Mouse (Mus musculus) ES-E14 (cell line): ENCODE results near the gene Spg20. TPM values are rescaled to one million over a fixed set of nuclear protein-coding genes. Genes with fewer than 3 reads are reported as not detected.

Experiments
- DNase-seq: peaks from one replicate; pipeline ENCODE4 v3.0.0-alpha.2; 2013; ENCODE audit warnings: low read depth, low spot score
- H3K27ac ChIP-seq: 2 replicates; pipeline ENCODE4 v1.5.1; 2012; ENCODE audit warnings: low read depth, mild to moderate bottlenecking, low read length, moderate library complexity, mixed read lengths; ENCODE audit not compliant: poor library complexity, insufficient read depth, severe bottlenecking
- H3K36me3 ChIP-seq: 2 replicates; pipeline ENCODE4 v1.6.1; 2012; ENCODE audit warnings: mild to moderate bottlenecking, low read length, moderate library complexity, mixed read lengths; ENCODE audit not compliant: control insufficient read depth, poor library complexity, insufficient read depth, severe bottlenecking
- H3K4me1 ChIP-seq, 2 experiments: fragments of 150-350 bp in 1 of 2; sonication (generic) in 1 of 2; 2 replicates each; pipeline ENCODE4 v1.6.1; 2012; ENCODE audit warnings: low read length in 2 of 2, mild to moderate bottlenecking in 1 of 2, mixed read lengths in 1 of 2; ENCODE audit not compliant: control insufficient read depth in 2 of 2, insufficient read depth in 2 of 2, poor library complexity in 1 of 2
- H3K4me3 ChIP-seq, 2 experiments: fragments of 150-350 bp in 1 of 2; sonication (generic) in 1 of 2; 2 replicates each; pipeline ENCODE4 v1.5.1; 2012; ENCODE audit warnings: low read length in 2 of 2, low read depth in 1 of 2, mild to moderate bottlenecking in 1 of 2, mixed read lengths in 1 of 2; ENCODE audit not compliant: insufficient read depth in 1 of 2, poor library complexity in 1 of 2, severe bottlenecking in 1 of 2
- H3K9ac ChIP-seq: 2 replicates; pipeline ENCODE4 v1.6.1; 2012; ENCODE audit warnings: low read depth, mild to moderate bottlenecking, low read length, mixed read lengths; ENCODE audit not compliant: poor library complexity, insufficient read depth, severe bottlenecking
- H3K9me3 ChIP-seq: fragments of 150-350 bp; sonication (generic); 2 replicates; pipeline ENCODE4 v1.6.1; 2012; ENCODE audit warnings: low read depth, mild to moderate bottlenecking, low read length; ENCODE audit not compliant: control insufficient read depth, insufficient read depth
- CHD2 ChIP-seq: IDR thresholded peaks from 2 replicates; pipeline ENCODE4 v1.6.1; 2014; ENCODE audit warnings: mild to moderate bottlenecking, low read depth, low read length, inconsistent platforms
- HCFC1 ChIP-seq: IDR thresholded peaks from 2 replicates; pipeline ENCODE4 v1.6.1; 2012; ENCODE audit warnings: low read length, inconsistent platforms, borderline replicate concordance; ENCODE audit not compliant: insufficient read depth
- MAFK ChIP-seq: IDR thresholded peaks from 2 replicates; pipeline ENCODE4 v1.6.1; 2014; ENCODE audit warnings: mild to moderate bottlenecking, low read depth, low read length, inconsistent platforms; ENCODE audit not compliant: insufficient read depth
- ZC3H11A ChIP-seq: IDR thresholded peaks from 2 replicates; pipeline ENCODE4 v1.6.1; 2012; ENCODE audit warnings: low read depth, mild to moderate bottlenecking, inconsistent platforms, low read length, borderline replicate concordance
- ZNF384 ChIP-seq: IDR thresholded peaks from 2 replicates; pipeline ENCODE4 v1.6.1; 2012; ENCODE audit warnings: low read depth, low read length, inconsistent platforms
- in situ Hi-C, 2 experiments: fragments of 600-800 bp; cut with MboI; formaldehyde crosslinking; loops; one replicate each; pipeline ENCODE4 v1.15.1; 2025; ENCODE audit warnings: low sequenced_read_pairs in 2 of 2, inconsistent platforms in 1 of 2; ENCODE audit not compliant: unreplicated experiment in 2 of 2
- total RNA-seq: library from RNA; depleted of rRNA; stranded (reverse); fragments of 300-350 nt; gene quantifications from 2 replicates; pipeline ENCODE4 v1.2.3, GENCODE M21; 2012; rRNA removed

The Spg20 gene
- total RNA-seq = 7.6 and 12.8 TPM in 2 replicates

DNA sequence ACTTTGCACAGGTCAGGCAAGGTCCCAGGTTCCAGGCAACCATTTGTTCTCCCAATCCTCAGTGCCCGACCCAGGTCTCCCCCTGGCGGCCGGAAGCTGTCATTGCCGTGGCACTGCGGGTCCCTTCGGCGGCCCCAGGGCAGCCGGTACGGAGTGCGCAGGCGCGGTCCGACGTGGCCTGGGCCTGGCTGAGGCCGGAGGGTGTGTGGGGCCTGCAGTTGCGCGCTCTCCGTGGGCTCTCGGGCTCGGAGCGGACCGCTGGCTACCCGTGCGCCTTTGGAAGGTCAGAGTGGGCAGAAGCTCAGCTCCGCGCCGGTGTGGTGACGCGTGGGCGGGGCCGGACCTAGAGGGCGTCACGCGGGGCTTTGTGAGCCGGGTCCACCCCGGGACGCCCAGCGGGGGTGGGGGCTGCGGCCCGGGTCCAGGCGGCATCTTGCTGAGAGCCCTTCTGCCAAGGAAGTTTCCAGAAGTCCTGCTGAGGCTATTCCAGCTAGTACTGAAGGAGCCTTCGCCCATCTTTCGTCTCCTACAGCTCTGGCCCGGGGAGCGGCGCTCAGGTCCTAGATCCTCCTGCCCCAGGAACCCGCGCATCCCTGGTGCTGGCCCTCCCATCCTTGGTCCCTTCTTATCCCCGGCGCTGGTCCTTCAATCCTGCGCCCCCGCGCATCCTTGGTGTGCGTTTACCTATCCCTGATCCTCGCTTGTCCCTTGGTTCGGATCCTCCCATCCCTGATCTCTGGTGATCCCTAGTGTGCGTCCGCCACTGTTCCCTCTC lies at the start of gene Spg20:
TSS of gene Spg20 (plus strand) at position 174 of the 775 bp plus-strand sequence.
- Histone ChIP-seq H3K9ac (peak within 1 kb of the TSS; percentile 77), H3K36me3 (no peaks in the 10 kb centered on the region), H3K27ac (no peak within 1 kb of the TSS), H3K9me3 (no peaks in the 10 kb centered on the region), H3K4me1 (no peaks in the 10 kb centered on the region), H3K4me3 (peak within 1 kb of the TSS; percentile 69 to 81)
- TF ChIP-seq CHD2 (no peak), ZC3H11A (no peak), MAFK (no peak), ZNF384 (no peak), HCFC1 (peak; percentile 33; the same call in 1 of the 2 replicates)
- peak; percentile 75 for DNase-seq
- in situ Hi-C loops = no loop called here

DNA sequence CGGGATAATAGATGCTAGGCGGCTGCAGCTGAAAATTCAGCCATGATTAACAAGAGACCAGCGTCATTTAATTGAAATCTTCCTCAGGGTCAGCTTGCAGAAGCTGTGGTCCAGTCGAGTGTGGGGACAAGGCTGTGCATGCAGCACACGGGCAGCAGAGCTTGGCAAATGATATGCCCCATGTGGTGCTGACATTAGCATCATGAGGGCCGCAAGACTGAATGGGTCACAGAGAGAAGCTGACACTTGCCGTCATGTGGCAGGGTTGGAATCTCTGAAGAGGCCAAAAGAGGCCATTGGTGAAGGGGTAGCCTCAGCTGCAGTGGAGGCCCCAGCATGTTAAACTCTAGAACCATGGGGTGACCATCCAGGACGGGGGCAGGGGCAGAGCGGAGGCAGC lies 49.3 kb upstream of the Spg20 start:
- Histone ChIP-seq H3K36me3 (no peaks in the 10 kb centered on the region), H3K9ac (no peak overlapping the region), H3K9me3 (no peaks in the 10 kb centered on the region), H3K4me1 (no peaks in the 10 kb centered on the region), H3K4me3 (no peak overlapping the region), H3K27ac (no peak overlapping the region)
- in situ Hi-C loops = loop anchor here in 1 of 2 experiments (25.0 kb wide), 1 partner anchor 250 kb away; the partner anchor contains the start of gene Rfxap
- no peak for DNase-seq
- TF ChIP-seq CHD2 = no peak
- no peak for TF ChIP-seq HCFC1

DNA sequence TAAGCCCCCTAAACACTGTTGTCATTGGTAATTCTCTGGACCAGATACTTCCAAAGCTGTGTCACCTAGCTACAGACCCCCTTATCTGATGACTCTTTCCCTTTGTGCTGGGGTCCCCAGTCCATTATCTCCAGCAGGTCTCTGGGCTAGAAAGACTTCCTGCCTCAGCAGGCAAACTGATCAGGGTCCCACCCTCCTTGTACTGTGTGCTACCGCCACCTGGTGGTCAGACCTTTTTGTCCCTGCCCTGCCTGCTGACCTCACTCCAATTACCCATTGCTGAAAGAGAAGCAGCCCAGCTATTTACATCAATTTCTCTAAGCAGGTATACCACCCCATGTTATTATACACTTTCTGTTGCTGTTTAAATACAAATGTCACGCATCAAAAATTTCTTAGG lies 47.5 kb upstream of the Spg20 start:
- Histone ChIP-seq H3K9me3 (no peaks in the 10 kb centered on the region), H3K27ac (no peak overlapping the region), H3K4me3 (no peak overlapping the region), H3K36me3 (no peaks in the 10 kb centered on the region), H3K4me1 (no peaks in the 10 kb centered on the region), H3K9ac (no peak overlapping the region)
- peak; percentile 75 for DNase-seq
- in situ Hi-C loops = loop anchor here in 1 of 2 experiments (25.0 kb wide), 1 partner anchor 252 kb away; the partner anchor contains the start of gene Rfxap
- TF ChIP-seq HCFC1 (no peak), MAFK (no peak), ZNF384 (no peak), ZC3H11A (peak; percentile 87)

- Histone ChIP-seq H3K4me1 (no peaks in the 10 kb centered on the region), H3K4me3 (no peak overlapping the region), H3K9ac (no peak overlapping the region), H3K36me3 (no peaks in the 10 kb centered on the region), H3K27ac (no peak overlapping the region), H3K9me3 (no peaks in the 10 kb centered on the region)
- TF ChIP-seq HCFC1 (no peak), ZC3H11A (no peak), CHD2 (no peak), ZNF384 (no peak), MAFK (no peak)
- in situ Hi-C loops = loop anchor here (5.0 to 25.0 kb wide), 2 partner anchors 249 to 254 kb away; partner anchors contain the start of gene Rfxap (in 1 of the 2)
- DNase-seq = no peak
These were observed 45.9 kb upstream of the Spg20 start for GRCm38 (mm10) chr3:55065738-55066665.
